Mouse (Mus musculus) C2C12 (cell line): ENCODE measurements at regions not wholly inside any gene's neighbourhood (a gene's known extent, or its start where the extent isn't known, plus 50 kb on each side); places are given as distances from the start of the nearest gene placed in this dataset.

Experiments
- CEBPB ChIP-seq: IDR thresholded peaks from one replicate; pipeline ENCODE4 v1.6.1; 2011; ENCODE audit warnings: low read depth, mild to moderate bottlenecking, control low read depth, moderate library complexity
- CTCF ChIP-seq: IDR thresholded peaks from one replicate; pipeline ENCODE4 v1.5.1; 2011; ENCODE audit not compliant: control insufficient read depth, insufficient read depth, insufficient read length

DNA sequence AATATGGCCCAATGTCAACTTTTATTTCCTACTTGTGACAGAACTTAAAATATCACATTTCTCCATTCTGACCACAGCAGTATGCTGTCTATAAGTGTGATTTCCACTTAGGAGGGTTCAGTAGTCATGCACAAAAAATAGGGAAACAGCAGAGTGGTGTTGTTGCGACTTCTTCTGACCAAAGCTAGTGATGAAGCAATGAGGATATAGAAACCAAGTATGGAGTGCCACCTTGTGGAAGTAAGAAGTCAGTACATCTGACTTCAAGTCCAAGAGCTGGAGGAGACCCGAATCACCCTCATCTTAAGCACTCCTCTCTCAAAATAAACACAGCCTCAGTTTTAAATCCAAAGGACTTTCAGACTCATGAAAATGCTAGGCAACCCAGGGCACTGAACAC lies 586.9 kb upstream of the Dsel start:
- TF ChIP-seq CTCF (no peak), CEBPB (peak; percentile 80)
